Mouse (Mus musculus): ENCODE data around the gene Isg20.

Isg20 gene

GRCm38 (mm10) chr7:78903174-78903870, 9.9 kb upstream of the Isg20 start:
- in situ Hi-C loops (cut with MboI, MseI), result no loop called here

- in situ Hi-C loops (cut with MboI, MseI), result no loop called here
Measured at GRCm38 (mm10) chr7:78904175-78904574, 9.0 kb upstream of the Isg20 start.

GRCm38 (mm10) chr7:78909026-78909425, 4.2 kb upstream of the Isg20 start:
- in situ Hi-C loops (cut with MboI, MseI), result no loop called here

DNA sequence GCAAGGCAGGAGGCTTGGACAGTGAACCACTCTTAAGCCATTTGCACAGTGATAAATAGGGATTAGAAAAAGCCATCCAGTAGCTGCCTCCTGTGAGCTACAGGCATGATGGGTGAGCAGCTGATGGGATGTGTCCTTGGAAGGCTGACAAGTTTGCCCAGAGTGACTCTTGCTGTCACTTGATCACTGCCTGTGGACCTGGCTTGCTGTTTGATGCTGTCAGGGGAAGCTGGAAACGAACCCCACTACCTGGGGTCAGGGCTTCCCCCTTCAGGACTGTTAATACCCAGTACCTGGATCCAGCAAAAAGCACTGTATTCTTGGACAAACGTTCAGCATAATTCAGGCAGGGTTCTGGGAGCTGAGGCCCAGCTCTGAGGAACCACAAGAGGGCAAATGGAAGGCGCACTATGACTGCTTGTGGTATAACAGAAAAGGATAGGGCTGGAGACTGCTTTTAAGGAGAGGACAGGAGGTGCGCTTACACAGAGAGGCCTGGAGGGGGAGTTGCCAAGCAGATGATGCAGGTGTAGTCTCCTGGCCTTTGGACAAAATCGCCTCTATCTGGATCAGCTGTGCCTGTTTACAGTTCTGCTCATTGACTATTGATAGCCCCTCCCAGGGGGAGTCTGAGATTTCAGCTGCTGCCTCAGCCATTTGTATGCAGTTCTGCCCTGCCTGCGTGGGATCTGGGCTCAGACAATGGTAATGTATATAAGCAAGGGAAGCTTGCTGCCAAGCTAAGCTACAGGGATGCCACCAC, 2.7 kb upstream of the Isg20 start:
- in situ Hi-C loops (cut with MboI, MseI), result no loop called here

DNA sequence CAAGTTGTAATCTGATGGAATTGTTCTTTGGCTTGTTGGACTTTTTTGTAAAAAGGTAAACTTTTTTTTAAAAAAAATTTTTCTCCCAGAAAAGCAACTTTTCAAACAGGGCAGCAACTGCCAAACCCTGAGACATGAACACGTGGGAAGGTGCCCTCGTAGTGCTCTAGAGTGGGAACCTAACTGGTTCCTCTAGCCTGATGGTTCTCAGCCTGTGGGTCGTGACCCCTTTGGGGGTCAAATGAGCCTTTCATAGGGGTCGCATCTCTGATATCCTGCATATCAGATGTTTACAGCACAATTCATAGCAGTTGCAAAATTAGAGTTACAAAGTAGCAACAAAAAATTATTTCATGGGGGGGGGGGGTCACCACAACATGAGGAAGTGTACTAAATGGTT, 2.0 kb upstream of the Isg20 start:
- in situ Hi-C loops (cut with MboI, MseI), result no loop called here

DNA sequence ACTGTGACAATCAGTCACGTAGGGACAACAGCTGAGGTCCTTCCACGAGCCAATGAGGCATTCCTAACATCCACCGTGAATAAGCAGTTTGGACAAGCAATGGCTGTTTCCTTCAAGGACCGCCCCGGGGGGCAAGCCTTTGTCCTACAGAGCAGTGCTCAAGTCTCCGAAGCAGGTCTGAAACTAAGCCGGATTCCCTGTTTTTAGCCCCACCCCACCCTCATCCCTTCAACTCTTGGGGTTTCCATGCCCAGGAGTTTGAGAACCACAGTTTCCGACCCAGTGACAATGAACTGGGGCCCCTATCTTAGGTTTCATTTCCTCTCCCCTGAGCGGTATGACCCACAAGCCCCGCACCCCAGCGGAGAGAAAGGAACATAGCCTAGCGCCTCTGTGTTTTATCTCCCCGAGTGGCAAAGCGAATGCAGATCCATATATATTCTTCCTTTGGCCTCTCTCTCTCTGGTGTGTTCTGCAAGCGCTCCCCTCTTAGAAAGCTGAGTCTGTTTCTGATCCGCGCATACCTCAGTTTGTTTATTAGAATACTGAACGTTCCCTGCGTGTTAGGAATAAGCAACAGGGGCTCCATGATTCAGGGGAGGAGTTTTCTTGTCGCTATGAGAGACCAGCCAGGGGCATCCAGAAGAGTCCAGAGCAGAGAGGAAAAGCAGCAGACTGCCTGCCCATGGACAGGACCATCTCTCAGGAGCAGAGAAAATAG, 811 bp upstream of the Isg20 start:
- in situ Hi-C loops (cut with MboI, MseI), result no loop called here

DNA sequence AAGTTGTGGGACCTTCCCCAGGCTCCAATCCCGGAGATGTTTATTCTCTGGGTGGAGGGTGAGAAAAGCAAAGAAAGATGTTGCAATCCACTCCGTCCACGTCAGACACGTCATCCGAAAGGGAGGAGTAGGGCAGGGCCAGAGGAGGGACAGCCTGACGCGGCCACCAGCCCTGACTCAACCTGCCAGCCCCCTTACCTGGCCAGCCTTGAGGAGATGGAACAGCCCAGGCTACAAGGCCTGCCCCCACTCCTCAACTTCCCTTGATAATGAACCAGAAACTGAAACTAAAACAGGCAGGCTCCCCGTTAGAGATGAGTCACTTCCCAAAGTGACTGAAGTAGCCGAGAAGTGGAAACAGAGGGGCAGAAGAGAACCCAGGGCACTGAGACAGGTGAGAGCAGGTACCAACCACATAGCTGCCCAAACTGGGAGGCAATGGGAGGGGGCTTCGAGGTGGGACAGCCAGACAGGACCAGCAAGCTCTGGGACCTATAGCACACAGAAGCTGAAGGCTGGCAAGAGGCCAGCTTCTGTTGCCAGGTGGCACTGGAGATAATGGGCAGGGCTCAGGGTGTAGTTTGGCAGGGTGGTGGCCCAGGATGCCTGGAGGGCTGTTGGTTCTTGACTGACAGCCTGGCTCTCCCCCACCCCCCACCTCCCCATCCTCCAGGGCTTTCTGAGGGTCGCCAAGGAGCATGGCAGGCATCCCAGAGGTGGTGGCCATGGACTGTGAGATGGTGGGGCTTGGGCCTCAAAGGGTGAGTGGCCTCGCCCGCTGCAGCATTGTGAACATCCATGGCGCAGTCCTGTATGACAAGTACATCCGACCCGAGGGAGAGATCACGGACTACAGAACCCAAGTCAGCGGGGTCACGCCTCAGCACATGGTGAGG, 673 bp downstream of the Isg20 start:
- in situ Hi-C loops (cut with MboI, MseI), result no loop called here

DNA sequence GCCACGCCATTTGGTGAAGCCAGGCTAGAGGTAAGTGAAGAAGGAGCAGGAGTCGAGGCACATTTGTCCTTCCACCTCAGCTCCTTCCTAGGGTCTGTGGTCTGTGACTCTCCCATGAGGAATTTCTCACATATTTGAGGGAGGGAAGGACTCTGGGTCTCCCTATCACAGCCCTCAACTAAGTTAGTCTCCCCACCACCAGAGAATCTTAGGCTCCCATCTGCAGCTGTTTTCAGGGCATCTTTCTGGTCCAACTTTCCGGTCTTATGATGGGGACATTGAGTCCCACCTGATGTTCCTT, 1.3 kb downstream of the Isg20 start:
- in situ Hi-C loops (cut with MboI, MseI), result no loop called here

GRCm38 (mm10) chr7:78914896-78915510, 1.8 kb downstream of the Isg20 start:
- in situ Hi-C loops (cut with MboI, MseI), result no loop called here

GRCm38 (mm10) chr7:78918686-78919085, 5.5 kb downstream of the Isg20 start:
- in situ Hi-C loops (cut with MboI, MseI), result no loop called here

DNA sequence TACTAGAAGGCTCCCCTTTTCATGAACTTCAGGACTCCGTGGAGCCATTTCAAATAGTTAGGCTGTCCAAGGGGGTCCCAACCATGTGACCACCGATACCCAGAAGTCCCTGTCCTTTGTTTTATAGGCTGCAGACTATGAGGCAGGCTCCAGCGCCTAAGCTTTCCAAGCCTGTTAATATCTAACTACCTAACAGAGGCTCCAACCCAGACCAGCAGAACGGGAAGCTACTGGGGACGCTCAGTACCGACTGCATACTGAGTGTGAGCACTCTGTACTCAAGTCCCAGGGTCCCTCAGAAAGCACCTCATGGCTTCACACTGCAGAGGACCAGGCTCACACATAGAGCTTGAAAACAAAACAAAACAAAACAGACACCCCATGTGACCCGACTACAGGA, 9.3 kb downstream of the Isg20 start:
- in situ Hi-C loops (cut with MboI, MseI), result loop anchor here (5.0 kb wide), 1 partner anchor 160 kb away; no protein-coding TSS in a partner anchor

GRCm38 (mm10) chr7:78924300-78924699, 11.1 kb downstream of the Isg20 start:
- in situ Hi-C loops (cut with MboI, MseI), result loop anchor here (5.0 kb wide), 1 partner anchor 158 kb away; no protein-coding TSS in a partner anchor

- in situ Hi-C loops (cut with MboI, MseI), result loop anchor here (5.0 kb wide), 1 partner anchor 158 kb away; no protein-coding TSS in a partner anchor
Measured at GRCm38 (mm10) chr7:78924796-78925195, 11.6 kb downstream of the Isg20 start.

- in situ Hi-C loops (cut with MboI, MseI), result no loop called here
Measured at GRCm38 (mm10) chr7:78925680-78926079, 12.5 kb downstream of the Isg20 start.

GRCm38 (mm10) chr7:78926156-78926555, 12.9 kb downstream of the Isg20 start:
- in situ Hi-C loops (cut with MboI, MseI), result no loop called here

DNA sequence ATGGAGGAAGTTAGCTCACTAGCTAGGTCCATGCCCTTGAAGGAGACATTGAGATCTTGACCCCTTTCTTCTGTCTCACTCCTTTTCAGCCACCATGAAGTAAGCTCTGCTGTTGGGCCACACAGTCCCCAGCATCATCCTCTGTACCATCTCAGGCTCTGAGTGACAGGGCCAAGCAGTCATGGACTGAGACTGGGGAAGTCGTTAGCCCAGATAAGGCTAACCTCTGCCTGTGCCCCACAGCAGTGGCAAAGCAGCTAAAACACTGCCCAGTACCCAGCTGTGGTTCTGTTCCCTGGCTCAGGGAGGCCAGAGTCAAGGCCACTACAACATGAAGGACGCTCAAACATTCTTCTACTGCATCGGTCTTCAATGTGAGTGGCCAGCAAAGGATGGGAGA, 14.0 kb downstream of the Isg20 start:
- in situ Hi-C loops (cut with MboI, MseI), result no loop called here

- in situ Hi-C loops (cut with MboI, MseI), result no loop called here
Measured at GRCm38 (mm10) chr7:78938957-78939602, 25.9 kb downstream of the Isg20 start.

- in situ Hi-C loops (cut with MboI, MseI), result loop anchor here (10.0 kb wide), 1 partner anchor 676 kb away; no protein-coding TSS in a partner anchor
Measured at GRCm38 (mm10) chr7:78940971-78941370, 27.7 kb downstream of the Isg20 start.

DNA sequence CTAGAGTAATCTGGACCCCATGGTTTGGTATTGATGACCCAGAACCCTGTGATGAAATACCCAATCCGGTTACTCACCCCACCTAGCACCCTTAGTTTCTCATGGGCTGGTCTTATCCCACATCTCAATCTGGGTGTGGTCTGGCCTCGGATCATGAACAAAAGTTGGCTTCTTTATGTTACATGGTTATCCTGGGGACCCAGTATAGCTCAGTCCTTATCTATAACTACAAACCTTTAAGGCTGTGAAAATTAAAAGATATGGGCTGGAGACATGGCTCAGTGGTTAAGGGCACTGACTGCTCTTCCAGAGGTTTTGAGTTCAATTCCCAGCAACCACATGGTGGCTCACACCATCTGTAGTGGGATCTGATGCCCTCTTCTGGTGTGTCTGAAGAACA, 29.3 kb downstream of the Isg20 start:
- in situ Hi-C loops (cut with MboI, MseI), result loop anchor here (10.0 kb wide), 1 partner anchor 678 kb away; no protein-coding TSS in a partner anchor

DNA sequence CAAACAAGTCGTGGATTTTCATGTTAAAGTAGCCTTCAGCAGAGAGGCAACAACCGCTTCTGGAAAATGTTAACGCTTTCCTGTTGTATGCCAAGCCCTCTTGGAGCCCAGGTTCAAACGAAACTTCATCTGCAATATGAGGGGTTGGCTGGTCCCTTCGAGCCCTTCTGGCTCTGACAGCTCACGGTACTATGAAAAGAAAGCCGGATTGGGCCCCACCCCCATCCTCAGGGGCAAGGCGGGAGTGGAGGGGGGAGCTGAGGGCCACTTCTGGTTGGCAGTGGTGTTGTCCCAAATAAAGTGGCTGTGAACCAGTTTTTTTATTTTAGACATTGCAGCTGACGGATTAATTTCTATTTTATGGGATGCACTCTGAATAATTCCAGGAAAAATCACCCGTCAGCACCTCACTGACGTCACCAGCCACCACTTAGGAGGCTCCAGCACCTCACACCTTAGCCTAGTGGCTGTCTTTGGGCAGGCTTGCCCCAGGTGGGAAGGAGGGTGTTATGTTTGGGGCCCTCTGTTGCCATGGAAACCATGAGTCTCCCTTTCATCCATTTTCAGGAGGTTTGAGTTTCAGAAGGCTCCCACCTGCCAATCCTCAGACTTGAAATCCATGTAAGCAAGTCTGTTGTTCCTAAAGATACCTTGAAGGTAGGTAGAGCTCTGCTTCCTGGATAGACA, 40.8 kb downstream of the Isg20 start:
- in situ Hi-C loops (cut with MboI, MseI), result no loop called here

Measured in T-helper 2 cell (primary cell).